Mouse (Mus musculus) small intestine, adult 2 months (tissue): ENCODE results near the gene Stk40.

Source experiments
- CTCF ChIP-seq: fragments of 200-500 bp; IDR thresholded peaks from 2 replicates; pipeline ENCODE4 v1.5.1; 2012; ENCODE audit warnings: low read depth, mild to moderate bottlenecking, control low read depth, inconsistent platforms, low read length, moderate library complexity, mixed read lengths; ENCODE audit not compliant: insufficient replicate concordance, insufficient read length; ENCODE audit errors: extremely low read depth
- POLR2A ChIP-seq: fragments of 200-500 bp; IDR thresholded peaks from 2 replicates; pipeline ENCODE4 v1.6.1; 2012; ENCODE audit warnings: low read depth, mild to moderate bottlenecking, control low read depth, inconsistent platforms, low read length, moderate library complexity

DNA sequence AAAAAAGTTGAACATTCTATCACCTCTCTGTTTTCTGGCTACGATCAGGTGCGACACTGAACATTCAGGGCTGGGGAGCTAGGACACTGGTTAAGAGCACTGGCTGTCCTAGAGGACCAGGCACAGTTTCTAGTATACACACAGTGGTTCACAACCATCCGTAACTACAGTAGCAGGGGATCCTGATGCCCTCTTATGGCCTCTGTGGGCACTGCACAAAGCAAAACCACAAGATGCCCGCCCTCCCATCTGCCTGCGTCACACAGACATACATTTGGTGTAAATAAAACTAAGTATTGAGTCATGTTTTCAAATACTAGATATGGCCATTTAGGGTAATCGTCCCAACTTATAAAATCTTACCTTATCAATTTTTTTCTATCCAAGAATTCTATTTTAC, 53.8 kb downstream of the Stk40 start:
- peak; percentile 44; the same call in 1 of the 2 replicates for TF ChIP-seq CTCF
- TF ChIP-seq POLR2A, result no peak
